In genomic region chr2:97165745-97166144, GRCm38 (mm10) we compare ENCODE assay signal across 23 mouse cellular contexts.
DNase-seq lines count a peak whose midpoint lies in the region; ATAC-seq and TF ChIP-seq lines count a peak whose summit lies in the region.
"Had no signal": no experiment of that assay in that cellular context is flagged by ENCODE, and none has a peak within 500 bp of the region (broad histone marks: within the 10 kb centered on the region; RNA-seq: fewer than 3 reads in every experiment).

No protein-coding gene starts in this region.

- no peak for TF ChIP-seq CTCF in brain, embryonic 14.5 days (IDR thresholded peaks at IDR 0.05; ENCODE audit: borderline replicate concordance, extremely low read depth, insufficient read depth, insufficient read length)

- intact Hi-C loops in left cerebral cortex, postnatal 4 days (cut with DNase I) = no loop called here
- intact Hi-C loops in left cerebral cortex, postnatal 10 days (cut with DNase I) = no loop called here

- H3K4me2 ChIP-seq in forebrain, embryonic 15.5 days (replicated peaks) = no peak overlapping the region
- no peak overlapping the region for H3K4me2 ChIP-seq in forebrain, embryonic 13.5 days
- H3K4me2 ChIP-seq: heart, embryonic 12.5 days; heart, embryonic 15.5 days; hindbrain, embryonic 13.5 days; intestine, embryonic 15.5 days had no signal

- peak; percentile 46; the same call in 1 of the 2 replicates for ATAC-seq in forebrain, embryonic 15.5 days (replicated peaks)
- no peak; the same call in 1 of the 2 replicates for ATAC-seq in forebrain, embryonic 13.5 days
- ATAC-seq: activated CD4-positive, CD25-positive, alpha-beta regulatory T cell, adult 4 months; hindbrain, embryonic 16.5 days; intestine, embryonic 15.5 days had no signal

- DNase-seq in cerebellum, postnatal 10 days = peak; percentile 31 to 35
- no peak for DNase-seq in cerebellum, adult 11-12 months
- peak; percentile 2 for DNase-seq in left cerebral cortex, postnatal 4 days
- DNase-seq in left cerebral cortex, postnatal 10 days (ENCODE audit: extremely low spot score in 1 of 2, low spot score in 2 of 2) = no peak
- peak; percentile 33 for DNase-seq in brain, embryonic 14.5 days (ENCODE audit: low read depth)
- no peak for DNase-seq in lung, postnatal 10 days
- DNase-seq: adrenal gland, postnatal 10 days; adrenal gland, postnatal 36 days; cerebellum, adult 9-11 months; gastrocnemius, postnatal 25 days; heart, adult 18-20 months; heart, postnatal 10 days; heart, postnatal 36 days; kidney, adult 11 months had no signal

- WGBS in forebrain, embryonic 15.5 days = 78% methylated on average over 2 of the region's 2 CpGs
- WGBS in forebrain, embryonic 13.5 days = 93% methylated on average over 2 of the region's 2 CpGs

- no peak overlapping the region for H3K27ac ChIP-seq in forebrain, embryonic 15.5 days (replicated peaks)
- no peak overlapping the region for H3K27ac ChIP-seq in forebrain, embryonic 13.5 days
- H3K27ac ChIP-seq: heart, embryonic 15.5 days; hindbrain, embryonic 10.5 days; hindbrain, embryonic 13.5 days; intestine, embryonic 15.5 days had no signal

- H3K9me3 ChIP-seq in forebrain, embryonic 15.5 days = no peaks in the 10 kb centered on the region
- H3K9me3 ChIP-seq in forebrain, embryonic 13.5 days (replicated peaks) = no peaks in the 10 kb centered on the region
- H3K9me3 ChIP-seq: heart, embryonic 12.5 days; heart, embryonic 15.5 days; hindbrain, embryonic 10.5 days; hindbrain, embryonic 13.5 days; intestine, embryonic 15.5 days had no signal

- no peak for TF ChIP-seq POLR2A in brain, embryonic 14.5 days (IDR thresholded peaks at IDR 0.05; ENCODE audit: borderline replicate concordance, extremely low read depth, insufficient read depth, insufficient read length, poor library complexity, severe bottlenecking)

- H3K27me3 ChIP-seq in forebrain, embryonic 15.5 days = no peaks in the 10 kb centered on the region
- no peaks in the 10 kb centered on the region for H3K27me3 ChIP-seq in forebrain, embryonic 13.5 days
- H3K27me3 ChIP-seq: heart, embryonic 12.5 days; heart, embryonic 15.5 days; hindbrain, embryonic 13.5 days; intestine, embryonic 15.5 days had no signal

- no peaks in the 10 kb centered on the region for H3K4me1 ChIP-seq in forebrain, embryonic 15.5 days
- no peaks in the 10 kb centered on the region for H3K4me1 ChIP-seq in forebrain, embryonic 13.5 days
- H3K4me1 ChIP-seq: heart, embryonic 12.5 days; heart, embryonic 15.5 days; hindbrain, embryonic 10.5 days; hindbrain, embryonic 13.5 days; intestine, embryonic 15.5 days had no signal

- no peak overlapping the region for H3K4me3 ChIP-seq in forebrain, embryonic 15.5 days
- H3K4me3 ChIP-seq in forebrain, embryonic 13.5 days = no peak overlapping the region
- H3K4me3 ChIP-seq: heart, embryonic 12.5 days; heart, embryonic 15.5 days; hindbrain, embryonic 10.5 days; hindbrain, embryonic 13.5 days; intestine, embryonic 15.5 days had no signal

- H3K9ac ChIP-seq in forebrain, embryonic 15.5 days (replicated peaks) = no peak overlapping the region
- no peak overlapping the region for H3K9ac ChIP-seq in forebrain, embryonic 13.5 days
- H3K9ac ChIP-seq: heart, embryonic 12.5 days; heart, embryonic 15.5 days; hindbrain, embryonic 13.5 days; intestine, embryonic 15.5 days had no signal

- H3K36me3 ChIP-seq in forebrain, embryonic 15.5 days = no peaks in the 10 kb centered on the region
- H3K36me3 ChIP-seq in forebrain, embryonic 13.5 days (ENCODE audit: poor library complexity, severe bottlenecking) = no peaks in the 10 kb centered on the region
- H3K36me3 ChIP-seq: heart, embryonic 12.5 days; heart, embryonic 15.5 days; hindbrain, embryonic 10.5 days; hindbrain, embryonic 13.5 days; intestine, embryonic 15.5 days had no signal

Comparison
In these comparisons a context has a peak if more than half of its experiments do, and no peak if none do; other contexts are left out.
1. DNase-seq: peak in cerebellum, postnatal 10 days (2 of 2), left cerebral cortex, postnatal 4 days (single experiment) and brain, embryonic 14.5 days (single experiment); none in cerebellum, adult 11-12 months (single experiment), left cerebral cortex, postnatal 10 days (0 of 2) and lung, postnatal 10 days (single experiment).